Mouse (Mus musculus): ENCODE data around the gene Ackr2. TPM values are rescaled to one million over a fixed set of nuclear protein-coding genes. Genes with fewer than 3 reads are reported as not detected.

Ackr2 gene
- polyA plus RNA-seq, 1 experiment from 2014 or later = 0.64 TPM

DNA sequence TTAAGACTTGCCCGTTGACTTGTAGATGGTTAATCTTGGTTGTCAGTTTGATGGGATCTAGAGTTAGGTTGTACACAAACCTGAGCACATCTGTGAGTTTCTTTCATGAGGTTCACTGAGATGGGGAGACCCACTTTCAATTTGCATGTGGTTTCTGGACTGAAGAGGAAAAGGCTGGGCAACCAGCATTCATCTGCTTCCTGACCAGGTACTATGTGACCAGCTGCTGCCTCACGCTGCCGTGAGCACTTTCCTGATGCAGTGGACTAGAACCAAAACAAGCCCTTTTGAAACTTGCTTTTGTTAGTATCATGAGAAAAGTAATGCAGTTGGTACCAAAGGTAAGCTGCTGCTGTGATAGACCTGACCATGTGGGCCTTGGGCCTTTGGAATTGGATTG lies 44.9 kb downstream of the Ackr2 start:
- no peaks in the 10 kb centered on the region for H3K36me3 ChIP-seq
- no peak overlapping the region for H3K9ac ChIP-seq
- 81% methylated on average over 3 of the region's 3 CpGs for WGBS
- peaks cover 2% of the 10 kb centered on the region for H3K4me1 ChIP-seq
- H3K9me3 ChIP-seq = no peaks in the 10 kb centered on the region
- H3K4me3 ChIP-seq = no peak overlapping the region
- no peak overlapping the region for H3K27ac ChIP-seq (replicated peaks)
- H3K4me2 ChIP-seq = no peak overlapping the region
- no peak for ATAC-seq (ENCODE audit: extremely low read depth, insufficient number of reproducible peaks, low FRiP score, low TSS enrichment)
- peaks cover 2% of the 10 kb centered on the region; the same call in 1 of the 2 replicates for H3K27me3 ChIP-seq (replicated peaks)

DNA sequence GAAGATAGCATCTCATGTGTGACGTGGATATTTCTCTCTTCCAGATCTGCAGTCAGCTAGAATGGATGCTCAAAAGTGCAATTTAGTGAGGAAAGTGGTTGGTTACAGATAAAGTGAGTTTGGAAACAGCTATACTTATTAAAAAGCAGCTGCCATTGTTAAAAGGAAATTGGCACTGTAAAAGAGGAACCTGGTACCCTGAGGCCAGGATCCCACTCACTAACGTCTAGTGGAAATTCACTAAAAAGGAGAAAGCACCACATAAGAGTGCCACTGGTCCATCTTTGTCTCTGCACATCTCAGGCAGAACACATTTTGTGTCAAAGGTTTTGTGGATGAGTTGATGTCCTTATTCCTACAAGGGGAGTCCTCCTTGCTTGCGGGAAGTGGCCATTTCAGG lies 45.5 kb downstream of the Ackr2 start:
- WGBS = 72% methylated on average over 3 of the region's 3 CpGs
- no peak for ATAC-seq (ENCODE audit: extremely low read depth, insufficient number of reproducible peaks, low FRiP score, low TSS enrichment)
- Histone ChIP-seq H3K4me3 (no peak overlapping the region), H3K9me3 (no peaks in the 10 kb centered on the region), H3K4me1 (peaks cover 8% of the 10 kb centered on the region), H3K9ac (no peak overlapping the region), H3K36me3 (no peaks in the 10 kb centered on the region), H3K4me2 (no peak overlapping the region), H3K27me3 (replicated peaks) (no peaks in the 10 kb centered on the region; the same call in 1 of the 2 replicates), H3K27ac (replicated peaks) (no peak overlapping the region)

DNA sequence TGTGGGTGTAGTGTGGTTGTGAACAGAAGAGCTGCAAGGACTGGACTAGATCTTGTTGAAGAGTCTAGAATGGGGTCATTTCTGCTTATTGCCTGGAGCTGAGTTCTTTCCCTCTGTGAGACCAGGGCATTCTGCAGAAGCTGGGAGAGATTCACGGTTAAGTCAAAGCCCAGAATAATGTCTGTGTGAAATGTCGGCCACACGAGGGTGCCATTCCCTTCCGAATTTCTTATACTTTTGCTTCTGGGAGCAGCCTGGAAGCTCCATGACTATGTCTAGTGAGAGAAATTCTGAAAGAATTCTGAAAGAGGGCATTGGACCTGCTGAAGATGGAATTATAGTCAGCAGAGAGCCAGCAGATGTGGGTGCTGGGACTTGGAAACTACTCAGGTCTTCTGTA lies 49.6 kb downstream of the Ackr2 start:
- Histone ChIP-seq H3K9ac (no peak overlapping the region), H3K4me1 (peaks cover 36% of the 10 kb centered on the region), H3K4me2 (no peak overlapping the region), H3K27ac (replicated peaks) (no peak overlapping the region), H3K27me3 (replicated peaks) (no peaks in the 10 kb centered on the region; the same call in 1 of the 2 replicates), H3K36me3 (no peaks in the 10 kb centered on the region), H3K9me3 (no peaks in the 10 kb centered on the region), H3K4me3 (no peak overlapping the region)
- 4% methylated on average over 4 of the region's 4 CpGs for WGBS
- ATAC-seq (ENCODE audit: extremely low read depth, insufficient number of reproducible peaks, low FRiP score, low TSS enrichment) = no peak

DNA sequence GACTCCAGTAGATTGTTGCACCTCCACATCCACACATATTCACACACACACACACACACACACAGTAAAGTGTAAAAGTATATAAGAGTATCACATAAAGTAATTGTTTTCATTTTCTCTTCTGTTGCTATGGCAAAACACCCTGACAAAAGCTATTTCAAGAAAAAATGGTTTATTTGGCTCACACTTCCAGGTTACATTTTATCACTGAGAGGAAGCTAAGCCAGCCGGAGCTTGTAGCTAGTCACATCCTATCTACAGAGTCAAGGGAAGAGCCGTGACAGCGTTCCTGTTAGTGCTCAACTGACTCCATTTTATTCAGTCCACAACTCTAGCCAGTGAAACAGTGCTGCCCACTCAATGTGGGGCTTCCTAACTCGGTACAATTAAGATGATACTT lies 50.3 kb downstream of the Ackr2 start:
- H3K27ac ChIP-seq (replicated peaks) = no peak overlapping the region
- H3K9me3 ChIP-seq = no peaks in the 10 kb centered on the region
- peaks cover 36% of the 10 kb centered on the region for H3K4me1 ChIP-seq
- no peaks in the 10 kb centered on the region; the same call in 1 of the 2 replicates for H3K27me3 ChIP-seq (replicated peaks)
- H3K4me2 ChIP-seq = no peak overlapping the region
- no peak for ATAC-seq (ENCODE audit: extremely low read depth, insufficient number of reproducible peaks, low FRiP score, low TSS enrichment)
- H3K9ac ChIP-seq = no peak overlapping the region
- 37% methylated on average over 4 of the region's 4 CpGs for whole genome bisulfite sequencing
- no peak overlapping the region for H3K4me3 ChIP-seq
- H3K36me3 ChIP-seq = no peaks in the 10 kb centered on the region

DNA sequence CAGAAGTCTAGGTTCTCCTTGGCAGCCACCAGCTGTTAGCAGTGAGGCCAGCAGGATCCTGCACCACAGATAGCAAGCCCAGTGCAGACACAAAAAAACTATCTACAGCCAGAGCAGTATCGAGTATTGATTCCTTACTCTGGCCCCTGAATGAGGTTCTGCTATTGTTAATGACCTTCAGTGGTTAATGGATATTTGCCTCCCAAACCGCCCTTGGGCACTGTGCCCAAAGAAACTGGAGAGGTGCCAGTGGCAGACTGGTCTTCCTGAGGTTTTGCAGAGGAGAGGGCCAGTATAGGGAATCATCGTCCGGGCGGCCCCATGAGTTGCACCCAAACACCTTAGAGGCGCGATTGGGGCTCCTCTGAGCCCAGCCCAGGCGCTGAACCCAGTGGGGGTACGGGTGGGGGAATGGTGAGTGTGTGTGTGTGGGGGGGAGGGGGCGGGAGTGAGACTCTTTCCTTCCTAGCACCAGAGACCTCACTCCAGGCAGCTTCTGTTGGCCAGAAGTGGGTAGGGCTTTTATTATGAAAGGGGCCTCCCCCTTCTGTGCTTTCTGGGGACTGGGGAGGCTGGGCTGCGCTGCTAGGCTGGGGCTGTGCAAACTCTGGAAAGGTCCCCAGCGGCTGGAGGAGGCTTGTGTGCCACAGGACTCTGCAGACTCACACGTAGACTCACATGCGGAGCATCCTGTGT lies 52.4 kb downstream of the Ackr2 start, which contains the start of gene Fam198a:
Fam198a (plus strand) TSS at position 571 of the 696 bp plus-strand sequence.
- Histone ChIP-seq H3K27ac (replicated peaks) (peak within 1 kb of the TSS; percentile 70), H3K4me1 (peaks cover 36% of the 10 kb centered on the region), H3K9ac (peak within 1 kb of the TSS; percentile 75), H3K27me3 (replicated peaks) (no peaks in the 10 kb centered on the region; the same call in 1 of the 2 replicates), H3K36me3 (no peaks in the 10 kb centered on the region), H3K4me3 (peak within 1 kb of the TSS; percentile 38), H3K9me3 (no peaks in the 10 kb centered on the region), H3K4me2 (peak within 1 kb of the TSS; percentile 70)
- WGBS = 4% methylated on average over 14 of the region's 14 CpGs
- peak; percentile 35; the same call in 1 of the 2 replicates for ATAC-seq (ENCODE audit: extremely low read depth, insufficient number of reproducible peaks, low FRiP score, low TSS enrichment)

DNA sequence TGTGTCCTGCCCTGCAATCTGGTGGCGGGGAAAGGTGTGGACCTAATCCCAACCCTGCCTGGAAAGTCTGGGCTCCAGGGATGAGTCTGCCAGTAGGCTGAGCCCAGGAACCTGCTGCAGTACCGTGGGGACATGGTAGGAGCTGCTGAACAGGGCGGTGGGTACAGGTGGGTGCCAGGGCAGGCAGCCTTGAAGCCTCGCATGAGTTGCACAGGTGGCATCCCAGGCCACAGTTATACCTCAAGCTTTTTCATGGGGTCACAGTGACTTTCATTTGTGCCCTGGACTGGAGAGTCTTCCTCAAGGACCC lies 52.9 kb downstream of the Ackr2 start:
- no peak for ATAC-seq (ENCODE audit: extremely low read depth, insufficient number of reproducible peaks, low FRiP score, low TSS enrichment)
- peak overlapping the region; percentile 70 for H3K27ac ChIP-seq (replicated peaks)
- H3K4me2 ChIP-seq = peak overlapping the region; percentile 70
- no peaks in the 10 kb centered on the region; the same call in 1 of the 2 replicates for H3K27me3 ChIP-seq (replicated peaks)
- no peaks in the 10 kb centered on the region for H3K9me3 ChIP-seq
- H3K4me1 ChIP-seq = peaks cover 36% of the 10 kb centered on the region
- H3K9ac ChIP-seq = peak overlapping the region; percentile 75
- H3K36me3 ChIP-seq = no peaks in the 10 kb centered on the region
- peak overlapping the region; percentile 38 for H3K4me3 ChIP-seq
- WGBS = 34% methylated on average over 4 of the region's 4 CpGs

DNA sequence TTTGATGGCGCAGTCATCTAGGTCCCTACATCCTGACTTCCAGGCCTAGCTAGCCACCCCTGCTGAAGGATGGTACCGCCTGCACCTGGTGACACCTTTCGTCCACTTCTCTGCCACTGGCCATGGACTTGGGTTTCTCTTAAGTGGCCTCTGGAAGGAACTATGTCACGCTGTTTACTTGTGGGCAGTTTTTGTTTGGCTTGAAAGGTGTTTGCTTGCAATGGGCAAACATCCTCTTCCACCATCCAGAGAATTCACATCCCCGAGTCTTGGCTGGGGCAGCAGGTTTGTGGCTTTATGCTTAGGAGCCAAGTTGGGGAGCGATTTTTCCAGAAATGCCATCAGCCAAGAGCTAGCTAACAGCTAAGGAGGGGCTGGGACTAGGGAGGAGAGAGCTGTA lies 54.4 kb downstream of the Ackr2 start:
- no peak overlapping the region for H3K27ac ChIP-seq (replicated peaks)
- ATAC-seq (ENCODE audit: extremely low read depth, insufficient number of reproducible peaks, low FRiP score, low TSS enrichment) = no peak
- no peaks in the 10 kb centered on the region for H3K9me3 ChIP-seq
- peak overlapping the region; percentile 3; the same call in 1 of the 2 replicates for H3K9ac ChIP-seq
- no peak overlapping the region for H3K4me3 ChIP-seq
- 88% methylated on average over 6 of the region's 6 CpGs for WGBS
- peaks cover 36% of the 10 kb centered on the region for H3K4me1 ChIP-seq
- no peaks in the 10 kb centered on the region for H3K36me3 ChIP-seq
- no peak overlapping the region for H3K4me2 ChIP-seq
- no peaks in the 10 kb centered on the region for H3K27me3 ChIP-seq (replicated peaks)

DNA sequence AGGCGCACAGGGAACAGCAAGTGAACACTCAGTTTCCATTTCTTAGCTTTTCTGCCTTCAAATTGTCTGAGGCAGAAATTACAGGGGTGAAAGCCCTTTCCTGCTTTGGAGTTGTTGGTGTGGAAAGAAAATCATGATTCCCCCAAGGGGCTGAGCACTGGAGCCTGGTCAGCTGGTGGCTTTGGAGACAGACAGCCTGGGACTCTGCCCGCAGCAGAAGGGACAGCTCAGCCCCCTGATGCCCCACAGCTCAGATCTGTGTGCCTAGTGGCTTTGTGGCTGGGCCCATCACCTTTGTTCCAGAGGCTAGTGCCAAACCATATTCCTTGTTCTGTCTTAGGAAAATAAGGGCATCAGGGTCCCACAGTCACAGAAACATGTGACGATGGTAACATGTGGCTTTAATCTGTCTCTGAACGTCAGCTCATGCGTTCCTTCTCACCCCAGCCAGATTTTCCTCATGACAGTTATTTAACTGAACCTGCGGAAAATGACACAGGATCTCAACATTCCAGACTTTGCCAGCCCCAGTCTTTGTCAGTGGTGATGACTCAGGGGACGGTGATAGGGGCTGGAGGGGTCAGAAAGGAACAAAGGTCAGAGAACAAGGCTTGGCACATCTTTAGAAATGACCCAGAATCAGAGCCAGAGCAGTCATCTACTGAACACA lies 61.9 kb downstream of the Ackr2 start:
- Histone ChIP-seq H3K27ac (replicated peaks) (no peak overlapping the region), H3K4me1 (no peaks in the 10 kb centered on the region; the same call in 1 of the 2 replicates), H3K36me3 (no peaks in the 10 kb centered on the region), H3K4me2 (no peak overlapping the region), H3K4me3 (no peak overlapping the region), H3K9ac (no peak overlapping the region), H3K9me3 (no peaks in the 10 kb centered on the region), H3K27me3 (replicated peaks) (no peaks in the 10 kb centered on the region)
- WGBS = 42% methylated on average over 7 of the region's 7 CpGs
- no peak for ATAC-seq (ENCODE audit: extremely low read depth, insufficient number of reproducible peaks, low FRiP score, low TSS enrichment)

Other genes starting within 250 kb of the Ackr2 start
- 5.4 and 6.3 TPM in 2 replicates for gene Sec22c, start 192.9 kb upstream of the Ackr2 start, polyA plus RNA-seq (2015; fragmentation: Nextera tagmentation; extraction: Ambion mirVana)
- 163 and 176 TPM in 2 replicates for gene Ss18l2, start 188.0 kb upstream of the Ackr2 start, polyA plus RNA-seq (2015; fragmentation: Nextera tagmentation; extraction: Ambion mirVana)
- gene Nktr, start 179.2 kb upstream of the Ackr2 start, polyA plus RNA-seq (2015; fragmentation: Nextera tagmentation; extraction: Ambion mirVana) = 40.1 and 42.3 TPM in 2 replicates
- gene Zfp651, start 139.0 kb upstream of the Ackr2 start, polyA plus RNA-seq (2015; fragmentation: Nextera tagmentation; extraction: Ambion mirVana) = 11.1 and 12.5 TPM in 2 replicates
- gene Klhl40, start 120.7 kb upstream of the Ackr2 start, polyA plus RNA-seq (2015; fragmentation: Nextera tagmentation; extraction: Ambion mirVana) = 1.4 and 2.1 TPM in 2 replicates
- gene Hhatl, start 105.8 kb upstream of the Ackr2 start, polyA plus RNA-seq (2015; fragmentation: Nextera tagmentation; extraction: Ambion mirVana) = 10.3 and 10.7 TPM in 2 replicates
- gene Ccdc13, start 58.9 kb upstream of the Ackr2 start, polyA plus RNA-seq (2015; fragmentation: Nextera tagmentation; extraction: Ambion mirVana) = 0.05 TPM in 1 of 2 replicates, not detected in the other
- gene Higd1a, start 40.0 kb upstream of the Ackr2 start, polyA plus RNA-seq (2015; fragmentation: Nextera tagmentation; extraction: Ambion mirVana) = 230 and 277 TPM in 2 replicates
- not detected in 2 replicates for gene Cyp8b1, start 17.9 kb downstream of the Ackr2 start, polyA plus RNA-seq (2015; fragmentation: Nextera tagmentation; extraction: Ambion mirVana)
- gene Fam198a, start 52.6 kb downstream of the Ackr2 start, polyA plus RNA-seq (2015; fragmentation: Nextera tagmentation; extraction: Ambion mirVana) = 0.90 and 0.94 TPM in 2 replicates
- 11.7 and 12.4 TPM in 2 replicates for gene Pomgnt2, start 98.8 kb downstream of the Ackr2 start, polyA plus RNA-seq (2015; fragmentation: Nextera tagmentation; extraction: Ambion mirVana)
- gene Snrk, start 218.9 kb downstream of the Ackr2 start, polyA plus RNA-seq (2015; fragmentation: Nextera tagmentation; extraction: Ambion mirVana) = 38.0 and 39.4 TPM in 2 replicates

All from heart, embryonic 13.5 days (tissue).